Mouse (Mus musculus): ENCODE measurements at regions not wholly inside any gene's neighbourhood (a gene's known extent, or its start where the extent isn't known, plus 50 kb on each side); places are given as distances from the start of the nearest gene placed in this dataset.
"Not testable (repeated sequence)": the region's sequence is repeated elsewhere in the genome, so short reads cannot be mapped to it uniquely, and the experiment has no call there.

GRCm38 (mm10) chr3:83416536-83416935 is 288.8 kb downstream of the Dchs2 start:
- DNase-seq: peak in 1 of 2 experiments; percentile 11

DNA sequence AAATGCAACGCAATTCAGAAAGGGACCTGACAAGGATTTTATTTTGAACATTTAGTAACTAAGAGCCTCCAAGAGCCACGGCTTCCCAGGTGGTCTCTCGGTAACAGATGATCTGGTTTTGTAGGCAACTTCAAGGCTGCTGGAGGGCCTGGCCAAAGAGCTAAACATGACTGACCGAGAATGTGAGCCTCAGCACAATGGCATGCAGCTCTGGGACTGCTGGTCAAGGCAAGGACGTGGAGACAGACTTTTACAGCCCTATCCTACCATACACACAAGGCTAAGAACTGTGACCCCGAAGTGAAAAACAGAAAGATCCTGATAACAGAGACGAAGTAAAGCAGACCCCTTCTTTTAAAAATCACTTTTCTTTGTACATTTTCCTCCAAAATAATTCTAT is 296.5 kb downstream of the Dchs2 start:
- DNase-seq: no peak

DNA sequence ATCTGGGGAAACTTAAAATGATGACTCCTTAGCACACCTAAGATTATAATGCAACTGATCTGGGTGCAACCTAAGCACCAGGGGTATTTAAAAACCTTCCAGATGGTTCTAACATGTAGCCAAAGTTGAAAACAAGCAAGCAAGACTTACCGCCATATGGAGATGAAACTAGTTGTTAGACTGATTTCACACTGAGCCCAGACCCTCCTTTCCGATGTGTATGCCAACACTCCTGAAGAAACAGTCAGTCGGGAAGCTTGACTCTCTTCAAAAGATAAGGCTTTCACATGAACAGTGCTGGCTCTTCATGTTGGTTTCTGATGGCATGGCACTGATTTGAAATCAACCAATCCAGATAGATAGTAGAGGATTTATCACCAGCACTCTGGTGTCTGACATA is 301.6 kb downstream of the Dchs2 start:
- DNase-seq: no peak

- DNase-seq: peak; percentile 65 to 75
Observed at GRCm38 (mm10) chr3:83446154-83446667, 318.5 kb downstream of the Dchs2 start.

- DNase-seq: peak in 1 of 2 experiments; percentile 42
Observed at GRCm38 (mm10) chr3:83450662-83451061, 315.5 kb upstream of the Sfrp2 start.

DNA sequence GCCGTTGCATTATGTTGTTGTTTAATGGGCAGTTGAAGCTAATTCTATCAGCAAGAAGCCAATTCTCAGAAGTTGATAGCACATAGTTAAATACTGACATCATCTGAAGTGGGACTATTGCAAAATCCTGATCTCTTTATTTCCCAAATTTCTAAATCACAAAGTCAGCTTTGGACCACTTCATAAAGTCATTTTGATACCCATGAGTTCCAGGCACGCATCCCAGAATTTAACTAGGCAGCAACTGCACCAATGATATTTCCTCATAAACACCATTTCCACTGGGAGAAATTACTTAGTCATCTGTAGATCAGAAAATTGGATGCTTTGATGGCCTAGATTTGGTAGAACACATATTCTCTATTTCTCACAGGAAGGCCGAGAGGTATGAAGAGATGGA is 314.8 kb upstream of the Sfrp2 start:
- DNase-seq: no peak

DNA sequence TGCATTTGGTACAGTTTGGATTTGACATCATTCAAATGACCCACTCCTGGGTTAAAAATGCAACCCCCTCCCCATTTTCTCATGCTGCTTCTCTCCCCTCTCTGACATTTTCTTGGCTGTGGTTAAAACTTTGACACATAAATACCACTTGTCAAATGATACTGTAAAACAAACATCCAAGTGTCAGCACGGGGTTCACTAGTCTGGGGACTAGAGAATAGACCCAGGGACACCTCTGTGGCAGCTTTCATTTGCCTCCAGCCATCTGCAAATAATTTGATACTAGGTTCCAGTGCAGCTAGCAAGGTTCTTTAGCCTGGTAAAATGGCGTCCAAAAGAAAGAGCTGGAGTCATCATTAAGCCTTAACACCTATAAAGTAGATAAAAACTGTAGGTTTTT is 312.7 kb upstream of the Sfrp2 start:
- no peak for DNase-seq

GRCm38 (mm10) chr3:83458450-83458849 is 307.7 kb upstream of the Sfrp2 start:
- no peak for DNase-seq

DNA sequence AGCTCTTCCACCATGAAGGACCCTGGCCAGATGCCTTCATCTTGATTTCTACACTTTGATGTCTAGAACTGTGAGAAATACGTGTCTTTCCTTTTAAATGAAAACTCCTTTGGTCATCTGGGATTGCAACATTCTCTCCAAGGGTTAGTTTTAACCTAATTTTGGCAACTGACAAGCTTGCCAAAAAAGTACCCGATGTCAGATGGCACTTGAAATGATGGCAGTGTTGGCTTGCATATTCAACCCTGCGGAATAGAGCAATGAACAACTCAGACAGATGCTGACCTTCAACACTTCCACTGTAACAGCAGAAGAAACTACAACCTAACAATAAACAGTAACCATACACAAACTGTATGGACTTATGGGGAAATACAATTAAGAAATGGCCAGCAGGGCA is 286.9 kb upstream of the Sfrp2 start:
- no peak for DNase-seq

DNA sequence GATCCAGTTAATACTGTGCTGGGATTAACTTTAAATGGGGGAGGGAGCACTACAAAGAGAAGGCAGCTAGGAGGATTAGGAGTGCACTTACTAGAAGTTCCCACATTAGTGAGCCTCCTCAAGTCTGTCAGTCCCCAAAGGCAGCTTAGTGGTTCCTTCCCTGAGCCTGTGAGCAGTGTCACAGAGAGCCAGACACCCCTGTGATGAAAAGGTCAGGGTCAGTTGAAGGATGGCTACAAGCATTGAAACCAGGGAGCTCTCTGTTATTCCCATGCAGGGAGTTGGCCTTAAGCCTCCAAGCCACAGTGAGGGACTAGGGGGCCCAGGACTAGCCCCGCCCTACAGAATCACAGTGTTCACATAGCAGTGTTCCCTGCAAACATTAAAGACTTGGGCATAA is 285.9 kb upstream of the Sfrp2 start:
- no peak for DNase-seq

DNA sequence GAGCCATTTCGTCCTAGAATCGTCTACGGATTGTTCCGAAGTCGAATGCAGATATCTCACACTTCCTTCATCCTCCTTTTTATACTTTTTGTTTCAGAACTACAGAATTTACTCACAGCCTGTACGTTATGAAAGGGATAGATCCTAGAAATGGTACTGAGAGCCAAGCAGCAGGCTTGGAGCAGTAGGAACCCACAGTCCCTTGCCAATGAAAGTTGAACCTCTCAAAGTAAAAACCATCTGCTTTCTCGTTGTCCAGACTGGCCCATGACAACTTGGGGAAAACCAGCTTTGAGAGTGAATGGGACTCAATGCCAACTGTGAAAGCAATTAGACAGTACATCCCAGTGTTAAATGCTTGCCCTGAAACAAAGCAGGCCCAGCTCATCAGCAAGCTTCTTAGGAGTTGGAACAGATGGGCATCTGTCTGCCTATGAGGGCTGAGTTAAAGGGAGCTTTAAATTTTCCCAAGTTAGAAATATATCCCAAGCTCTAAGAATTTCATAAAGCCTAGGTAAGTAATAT is 279.9 kb upstream of the Sfrp2 start:
- DNase-seq: no peak

GRCm38 (mm10) chr3:83495584-83495983 is 270.5 kb upstream of the Sfrp2 start:
- DNase-seq: peak in 1 of 2 experiments; percentile 20

- DNase-seq: no peak
Observed at GRCm38 (mm10) chr3:83503901-83504300, 262.2 kb upstream of the Sfrp2 start.

DNA sequence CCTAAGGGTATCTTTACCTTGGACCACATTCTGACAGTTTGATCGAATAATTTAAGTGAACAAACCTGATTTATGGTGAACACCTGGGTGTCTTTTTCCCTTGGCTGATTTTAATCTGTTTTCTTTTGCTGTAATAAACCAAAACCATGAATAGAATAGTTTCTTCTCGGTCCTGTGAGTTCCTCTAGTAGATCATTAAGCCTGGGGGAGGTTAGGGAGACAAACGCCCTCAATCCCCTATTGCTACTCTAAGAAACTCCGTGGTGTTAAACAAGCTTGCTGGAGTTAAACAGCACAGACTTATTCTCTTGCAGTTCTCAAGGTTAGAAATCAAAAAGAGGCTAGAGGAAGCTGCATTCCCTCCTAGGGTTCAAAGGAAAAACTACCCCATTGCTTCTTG is 249.5 kb upstream of the Sfrp2 start:
- no peak for DNase-seq

DNA sequence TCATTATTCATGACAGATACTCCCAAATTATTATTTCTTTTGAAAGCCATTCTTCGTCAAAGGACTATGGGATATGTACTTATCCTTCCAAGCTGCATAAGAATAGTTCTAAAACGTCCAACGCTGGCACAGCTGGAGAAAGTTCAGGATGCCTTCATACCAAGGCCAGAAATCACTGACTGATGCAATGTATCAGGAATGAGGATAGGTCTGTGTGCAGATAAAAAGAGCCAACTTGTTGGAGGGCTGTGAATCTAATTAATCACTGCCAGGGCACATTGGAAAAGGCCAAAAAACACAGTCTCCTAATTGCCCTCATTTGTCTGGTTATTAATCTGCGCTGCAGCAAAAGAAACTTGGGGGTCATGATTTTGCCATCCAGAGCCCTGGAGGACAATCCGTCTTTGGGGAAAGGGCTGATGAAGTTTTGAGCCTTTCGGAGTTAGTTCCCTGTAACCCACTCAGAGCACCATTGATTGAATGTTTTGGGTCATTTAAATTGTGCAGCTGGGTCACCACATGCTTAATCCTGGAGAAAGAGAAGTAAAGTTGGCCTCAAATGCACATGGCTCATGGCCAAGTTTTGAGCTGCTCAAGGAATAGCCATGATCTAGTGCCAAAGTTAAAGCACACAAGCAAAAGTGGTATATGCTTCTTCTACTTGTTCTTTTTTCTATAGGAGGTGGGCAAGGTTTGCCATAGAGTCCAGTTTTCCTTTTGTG is 248.0 kb upstream of the Sfrp2 start:
- DNase-seq: peak in 1 of 2 experiments; percentile 17

DNA sequence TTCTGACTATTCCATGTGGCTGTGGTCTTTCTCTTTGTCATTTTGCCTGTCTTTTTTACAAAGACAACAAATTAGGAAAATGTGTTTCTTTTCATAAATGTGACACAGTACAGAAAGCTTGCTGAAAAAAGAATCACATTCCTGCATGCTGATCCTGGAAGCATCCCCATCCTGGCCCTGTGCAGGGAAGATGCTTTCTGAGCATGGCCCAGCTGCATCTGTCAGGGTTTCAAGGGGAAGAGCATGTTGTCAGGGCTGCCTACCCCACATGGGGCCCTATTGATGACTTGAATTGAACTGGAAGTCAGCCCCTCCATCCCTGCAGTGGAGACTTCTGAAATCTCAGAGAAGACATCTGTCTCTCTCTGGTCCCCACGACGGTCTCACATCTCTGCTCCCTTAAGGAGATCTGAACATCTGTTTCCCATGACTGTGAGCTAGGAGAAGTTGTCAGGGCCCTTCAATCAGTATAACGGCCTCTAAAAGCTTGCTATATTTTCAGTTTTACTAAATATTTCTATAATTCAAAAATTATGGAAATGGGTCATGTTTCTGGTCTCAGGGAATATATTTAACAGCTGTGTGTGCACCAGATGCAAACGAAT is 235.8 kb upstream of the Sfrp2 start:
- DNase-seq: no peak

GRCm38 (mm10) chr3:83536624-83537023 is 229.5 kb upstream of the Sfrp2 start:
- DNase-seq: not testable (repeated sequence)

DNA sequence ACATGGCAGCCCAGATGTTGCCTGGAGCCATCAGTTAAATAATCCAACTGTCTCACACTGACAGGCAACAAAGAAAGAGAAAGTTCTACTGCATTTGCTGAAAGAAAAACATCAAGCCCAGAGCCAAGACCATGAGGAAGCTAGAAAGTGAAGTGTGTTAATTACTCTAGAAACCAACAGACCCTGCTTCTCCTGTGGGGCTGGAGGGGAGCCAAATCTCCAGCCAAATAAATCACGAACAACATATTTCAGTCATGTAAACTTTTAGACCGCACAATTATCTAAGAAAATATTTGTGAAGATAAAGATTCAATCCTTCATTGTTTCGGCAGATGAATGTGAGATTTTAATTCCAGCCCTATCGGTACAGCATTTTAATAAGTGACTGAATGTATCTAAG is 228.9 kb upstream of the Sfrp2 start:
- no peak for DNase-seq

DNA sequence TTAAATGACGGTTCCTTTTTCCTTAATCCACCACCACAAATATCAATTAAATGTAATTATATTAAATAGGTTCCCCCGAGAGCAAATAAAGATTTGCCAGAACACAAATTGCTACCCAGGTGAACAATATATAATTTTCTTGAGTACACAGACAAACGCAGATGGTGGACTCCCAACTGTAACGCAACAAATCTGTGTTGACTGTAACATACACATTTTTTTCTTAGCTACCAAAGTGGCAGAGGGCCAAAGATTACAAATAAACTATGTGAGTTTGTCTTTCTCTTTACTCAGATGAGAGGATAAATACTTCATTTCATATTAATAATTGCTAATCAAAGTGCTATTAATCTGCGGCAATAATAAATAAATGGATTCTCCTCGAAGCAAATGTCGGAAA is 228.4 kb upstream of the Sfrp2 start:
- DNase-seq: no peak

DNA sequence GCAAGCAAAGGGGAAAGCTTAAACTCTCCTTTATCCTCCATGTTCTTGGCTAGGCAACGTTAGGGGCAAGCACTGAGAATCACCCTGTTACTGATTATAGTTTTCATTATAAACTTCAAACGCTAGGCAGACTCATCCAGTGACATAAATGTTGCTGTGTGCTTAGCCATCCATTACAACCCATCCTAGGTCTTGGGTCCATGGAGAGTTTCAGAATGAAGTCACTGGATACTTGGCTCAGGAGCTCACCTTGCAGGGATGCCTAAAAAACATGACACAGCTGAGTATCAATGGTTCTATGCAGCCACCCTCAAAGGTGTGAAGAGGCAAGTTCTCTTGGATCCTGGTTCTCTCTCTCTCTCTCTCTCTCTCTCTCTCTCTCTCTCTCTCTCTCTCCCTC is 227.2 kb upstream of the Sfrp2 start:
- DNase-seq: no peak

GRCm38 (mm10) chr3:83540997-83541932 is 224.9 kb upstream of the Sfrp2 start:
- DNase-seq: no peak

DNA sequence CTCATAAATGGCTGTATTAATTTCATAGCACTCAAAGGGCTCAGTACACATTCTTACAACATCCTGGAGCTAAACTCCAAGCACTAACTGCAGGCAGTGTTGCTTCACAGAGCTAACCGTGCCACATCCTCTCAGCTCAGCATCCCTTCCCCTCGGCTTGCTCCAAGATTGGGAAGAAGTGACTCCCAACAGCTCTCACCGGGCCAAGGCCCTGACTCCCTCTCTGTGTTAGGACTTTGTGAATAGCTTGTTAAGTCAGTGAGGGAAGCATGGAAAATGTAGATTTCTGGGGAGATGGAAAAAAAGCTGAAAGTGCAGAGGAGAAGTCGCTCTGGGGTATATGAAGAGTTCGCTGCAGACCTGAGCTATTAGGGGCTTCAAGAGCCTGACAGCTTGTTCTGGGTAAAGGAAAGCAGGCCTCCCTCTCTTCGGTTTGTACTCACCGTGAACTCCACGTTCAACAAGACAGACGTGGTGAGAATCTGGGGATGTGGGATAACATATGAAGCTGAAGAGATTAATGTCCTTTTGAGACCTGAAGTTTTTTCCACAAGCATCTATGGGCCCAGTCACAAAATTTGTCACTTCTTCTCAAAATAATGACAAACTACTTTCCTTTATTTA is 213.5 kb upstream of the Sfrp2 start:
- no peak for DNase-seq

GRCm38 (mm10) chr3:83553858-83554257 is 212.3 kb upstream of the Sfrp2 start:
- DNase-seq: no peak

Data from lung, postnatal 4 days (tissue).